Mouse (Mus musculus) limb, embryonic 14.5 days (tissue): ENCODE measurements around the gene Ttll3. TPM values are rescaled to one million over a fixed set of nuclear protein-coding genes. Genes with fewer than 3 reads are reported as not detected.

Experiments
- ATAC-seq: fragments of 200-750 bp; cut with Nextera tagmentation; 2 replicates; pipeline ENCODE4 v1.8.0; 2017; ENCODE audit warnings: low read depth, moderate number of reproducible peaks, moderate TSS enrichment; ENCODE audit not compliant: low FRiP score
- DNase-seq: peaks from one replicate; pipeline ENCODE4 v3.0.0-alpha.2; 2015; ENCODE audit warnings: low spot score
- H3K27ac ChIP-seq: fragments of 300-500 bp; sonication (generic); replicated peaks from 2 replicates; pipeline ENCODE4 v1.5.1; 2014; ENCODE audit warnings: low read depth, mild to moderate bottlenecking, low read length, moderate library complexity, mixed read lengths
- H3K27me3 ChIP-seq: fragments of 300-500 bp; sonication (generic); 2 replicates; pipeline ENCODE4 v1.6.1; 2014; ENCODE audit warnings: low read length, mixed read lengths; ENCODE audit not compliant: control insufficient read depth, insufficient read depth
- H3K36me3 ChIP-seq: fragments of 300-500 bp; sonication (generic); 2 replicates; pipeline ENCODE4 v1.6.1; 2014; ENCODE audit warnings: mild to moderate bottlenecking, low read length, moderate library complexity, mixed read lengths; ENCODE audit not compliant: control insufficient read depth, insufficient read depth
- H3K4me1 ChIP-seq: fragments of 300-500 bp; sonication (generic); 2 replicates; pipeline ENCODE4 v1.6.1; 2014; ENCODE audit warnings: antibody characterized with exemption, low read length, mixed read lengths; ENCODE audit not compliant: control insufficient read depth, insufficient read depth
- H3K4me2 ChIP-seq: fragments of 300-500 bp; sonication (generic); replicated peaks from 2 replicates; pipeline ENCODE4 v1.6.1; 2014; ENCODE audit warnings: low read depth, mild to moderate bottlenecking, low read length, moderate library complexity; ENCODE audit not compliant: severe bottlenecking
- H3K4me3 ChIP-seq: fragments of 300-500 bp; sonication (generic); replicated peaks from 2 replicates; pipeline ENCODE4 v1.5.1; 2014; ENCODE audit warnings: low read length
- H3K9ac ChIP-seq: fragments of 300-500 bp; sonication (generic); 2 replicates; pipeline ENCODE4 v1.6.1; 2014; ENCODE audit warnings: mild to moderate bottlenecking, low read depth, low read length, moderate library complexity; ENCODE audit not compliant: severe bottlenecking
- H3K9me3 ChIP-seq: fragments of 300-500 bp; sonication (generic); 2 replicates; pipeline ENCODE4 v1.6.1; 2016; ENCODE audit warnings: low read length; ENCODE audit not compliant: control insufficient read depth
- POLR2A ChIP-seq: fragments of 200-500 bp; IDR thresholded peaks from 2 replicates; pipeline ENCODE4 v1.8.0; 2012; ENCODE audit warnings: inconsistent platforms, mild to moderate bottlenecking, moderate library complexity, borderline replicate concordance; ENCODE audit not compliant: insufficient read depth, insufficient read length; ENCODE audit errors: extremely low read depth
- WGBS: fragments of 180-500 bp; shearing (Covaris S2); extraction: QIAGEN DNeasy Blood & Tissue Kit; methylation state at CpG from one replicate; pipeline ENCODE4 v1.1.7; 2014; 5-methylcytosine and 5-hydroxymethylcytosine counted together
- polyA plus RNA-seq, 2 experiments: library from polyadenylated mRNA; depleted of rRNA in 1 of 2; stranded (reverse) in 1 of 2; unstranded in 1 of 2; fragments of >200 nt; fragmentation: Nextera tagmentation in 1 of 2; extraction: Ambion mirVana in 1 of 2; gene quantifications; 2 replicates each; pipeline versions ENCODE4 v1.2.1 to v1.2.3; 2012 to 2014

Gene Ttll3
- polyA plus RNA-seq, 2 experiments = 2.3 to 21.4 TPM

- WGBS = 45% methylated on average over 3 of the region's 3 CpGs
- TF ChIP-seq POLR2A = no peak
Observed at GRCm38 (mm10) chr6:113431801-113432200, 42.7 kb downstream of the Ttll3 start.

GRCm38 (mm10) chr6:113433661-113434060 lies 44.6 kb downstream of the Ttll3 start:
- Histone ChIP-seq H3K4me2 (no peak overlapping the region), H3K4me3 (no peak overlapping the region), H3K9ac (no peak overlapping the region), H3K27ac (no peak overlapping the region), H3K27me3 (no peaks in the 10 kb centered on the region), H3K4me1 (no peaks in the 10 kb centered on the region), H3K36me3 (no peaks in the 10 kb centered on the region), H3K9me3 (no peaks in the 10 kb centered on the region)
- ATAC-seq (no peak), DNase-seq (no peak)
- 84% methylated on average over 3 of the region's 3 CpGs for WGBS
- TF ChIP-seq POLR2A = no peak

More at GRCm38 (mm10) chr6:113431801-113432200, 42.7 kb downstream of the Ttll3 start:
- Histone ChIP-seq H3K27me3 (no peaks in the 10 kb centered on the region), H3K9ac (no peak overlapping the region), H3K4me3 (no peak overlapping the region), H3K36me3 (no peaks in the 10 kb centered on the region), H3K4me2 (no peak overlapping the region), H3K4me1 (no peaks in the 10 kb centered on the region), H3K27ac (no peak overlapping the region), H3K9me3 (no peaks in the 10 kb centered on the region)
- DNase-seq (no peak), ATAC-seq (no peak)

- Histone ChIP-seq H3K9me3 (no peaks in the 10 kb centered on the region), H3K36me3 (no peaks in the 10 kb centered on the region), H3K4me3 (no peak overlapping the region), H3K9ac (no peak overlapping the region), H3K27me3 (no peaks in the 10 kb centered on the region), H3K27ac (no peak overlapping the region), H3K4me1 (no peaks in the 10 kb centered on the region), H3K4me2 (no peak overlapping the region)
- DNase-seq (no peak), ATAC-seq (no peak)
- WGBS = 77% methylated on average over 7 of the region's 7 CpGs
- no peak for TF ChIP-seq POLR2A
Observed at GRCm38 (mm10) chr6:113434691-113435090, 45.6 kb downstream of the Ttll3 start.

- 81% methylated on average over 9 of the region's 9 CpGs for WGBS
- no peak within 1 kb of the TSS for H3K9ac ChIP-seq
- no peak for ATAC-seq
- H3K27me3 ChIP-seq = no peaks in the 10 kb centered on the region
- H3K4me3 ChIP-seq = no peak within 1 kb of the TSS
- no peak for DNase-seq
- no peak for TF ChIP-seq POLR2A
- no peak within 1 kb of the TSS for H3K27ac ChIP-seq
- no peaks in the 10 kb centered on the region for H3K4me1 ChIP-seq
- H3K9me3 ChIP-seq = no peaks in the 10 kb centered on the region
- H3K36me3 ChIP-seq = no peaks in the 10 kb centered on the region
- H3K4me2 ChIP-seq = no peak within 1 kb of the TSS
Observed at GRCm38 (mm10) chr6:113435664-113436205, 46.7 kb downstream of the Ttll3 start, which contains the start of gene Cidec. Cidec (minus strand) TSS chr6:113435760.

- Histone ChIP-seq H3K4me1 (no peaks in the 10 kb centered on the region), H3K4me3 (no peak overlapping the region), H3K36me3 (no peaks in the 10 kb centered on the region), H3K27ac (no peak overlapping the region), H3K4me2 (no peak overlapping the region), H3K9ac (no peak overlapping the region), H3K9me3 (no peaks in the 10 kb centered on the region), H3K27me3 (no peaks in the 10 kb centered on the region)
- DNase-seq (no peak), ATAC-seq (no peak)
- no peak for TF ChIP-seq POLR2A
- 68% methylated on average over 12 of the region's 12 CpGs for WGBS
Observed at GRCm38 (mm10) chr6:113437135-113437534, 48.1 kb downstream of the Ttll3 start.
